Mouse (Mus musculus) left cerebral cortex, adult 2 months (tissue): ENCODE data around the gene Lmnb2. TPM values are rescaled to one million over a fixed set of nuclear protein-coding genes. Genes with fewer than 3 reads are reported as not detected.

ENCODE experiments used
- DNase-seq, 2 experiments: peaks; one replicate each; pipeline ENCODE4 v3.0.0; 2021 to 2022; ENCODE audit warnings: low spot score in 2 of 2, mixed read lengths in 1 of 2; ENCODE audit errors: extremely low spot score in 1 of 2
- H3K27ac ChIP-seq: fragments of 200-600 bp; 2 replicates; pipeline ENCODE4 v1.8.1; 2022
- H3K4me3 ChIP-seq: fragments of 200-600 bp; 2 replicates; pipeline ENCODE4 v1.8.1; 2022
- CTCF ChIP-seq: fragments of 200-600 bp; IDR thresholded peaks from 2 replicates; pipeline ENCODE4 v1.8.1; 2022; ENCODE audit warnings: antibody characterized with exemption, mild to moderate bottlenecking, moderate library complexity
- intact Hi-C: fragments of 180-260 bp; cut with DNase I; formaldehyde crosslinking; loops from one replicate; pipeline ENCODE4 v1.15.1; 2025
- long read RNA-seq, 2 experiments: library from polyadenylated mRNA; stranded (forward); transcript quantifications; one replicate each; pipeline ENCODE4 v2.0.0; 2021; ENCODE audit warnings: borderline mapping rate in 2 of 2
- total RNA-seq, 2 experiments: library from RNA; stranded (reverse); gene quantifications; 2 replicates each; pipeline ENCODE4 v1.2.3; 2021

Lmnb2 gene
- 10 to 100 TPM; 20.0 to 20.3 TPM for total RNA-seq
- long read RNA-seq, experiment 1, transcript Lmnb2-201 (12 exons, 3,531 nt) = major isoform, 22 of 33 reads
- long read RNA-seq, experiment 1, partial matches to known transcripts = 4 of 33 reads
- long read RNA-seq, experiment 1, other reads (novel, unspliced or antisense) = 7 of 33 reads
- long read RNA-seq, experiment 2, transcript Lmnb2-201 (12 exons, 3,531 nt) = major isoform, 28 of 45 reads
- long read RNA-seq, experiment 2, partial matches to known transcripts = 4 of 45 reads
- long read RNA-seq, experiment 2, other reads (novel, unspliced or antisense) = 13 of 45 reads

DNA sequence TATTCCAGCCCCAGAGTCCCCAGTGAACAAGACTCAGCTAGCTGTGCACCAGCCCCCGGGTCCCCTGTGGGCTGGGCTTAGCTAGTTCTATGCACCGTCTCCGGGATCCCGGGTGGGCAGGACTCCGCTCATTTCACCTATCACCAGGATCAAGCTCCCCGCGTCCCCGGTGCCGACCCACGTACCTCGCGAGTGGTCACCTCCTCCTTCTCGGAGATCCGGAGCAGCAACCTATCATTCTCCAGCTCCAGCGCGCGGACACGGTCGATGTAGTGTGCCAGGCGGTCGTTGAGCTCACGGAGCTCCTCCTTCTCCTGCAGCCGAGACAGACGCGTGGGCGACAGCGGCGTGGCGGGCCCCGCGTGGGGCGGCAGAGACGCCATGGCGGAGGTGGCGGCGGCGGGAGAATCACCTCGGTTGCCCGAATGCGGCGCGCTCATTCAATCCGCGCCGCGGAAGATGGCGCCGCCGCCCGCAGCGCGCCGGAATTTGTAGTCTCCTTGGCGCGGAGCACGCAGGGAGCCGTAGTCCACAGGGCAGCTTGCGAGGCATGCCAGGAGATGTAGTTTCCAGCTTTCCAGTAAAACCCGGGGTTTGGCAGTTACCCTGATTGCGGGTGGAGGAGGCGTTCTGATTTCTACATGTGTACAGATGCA, at the start of gene Lmnb2:
Gene Lmnb2, minus strand, starts transcription at position 467 of the 656 bp plus-strand sequence.
- intact Hi-C loops = no loop called here
- TF ChIP-seq CTCF = no peak; the same call in 1 of the 2 replicates

DNA sequence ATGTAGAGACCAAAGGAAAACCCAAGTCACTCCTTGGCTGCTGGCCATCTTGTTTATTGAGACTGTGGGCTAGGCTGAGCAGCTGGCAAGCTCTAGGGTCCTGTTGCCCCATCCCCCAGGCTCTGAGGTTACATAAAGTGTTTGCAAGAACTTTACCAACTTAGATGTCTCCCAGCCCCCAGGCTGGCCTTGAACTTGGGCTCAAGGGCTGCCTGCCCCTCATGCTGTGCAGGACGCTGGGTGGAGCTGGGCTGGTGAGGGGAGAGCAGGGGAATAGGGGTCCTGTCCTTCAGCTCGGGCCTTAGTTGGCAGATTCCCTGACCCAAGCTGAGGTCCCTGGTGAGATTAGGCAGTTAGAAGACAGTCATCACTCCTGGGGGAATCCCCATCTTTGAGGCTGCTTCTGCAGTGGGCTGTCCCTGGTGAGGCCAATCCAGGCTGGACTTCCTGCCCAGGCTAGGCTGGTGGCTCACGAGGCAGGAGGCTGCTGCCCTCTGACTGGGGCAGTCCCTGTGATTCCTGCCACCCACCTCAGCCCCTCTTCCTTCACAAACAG, 49.1 kb upstream of the Lmnb2 start:
- Histone ChIP-seq H3K4me3 (no peak overlapping the region), H3K27ac (no peak overlapping the region)
- intact Hi-C loops = no loop called here
- no peak for TF ChIP-seq CTCF
- DNase-seq = no peak

More for the DNA sequence above, at the start of gene Lmnb2:
- peak within 1 kb of the TSS; percentile 82 for H3K4me3 ChIP-seq
- H3K27ac ChIP-seq = peak within 1 kb of the TSS; percentile 82
- DNase-seq = peak; percentile 86

DNA sequence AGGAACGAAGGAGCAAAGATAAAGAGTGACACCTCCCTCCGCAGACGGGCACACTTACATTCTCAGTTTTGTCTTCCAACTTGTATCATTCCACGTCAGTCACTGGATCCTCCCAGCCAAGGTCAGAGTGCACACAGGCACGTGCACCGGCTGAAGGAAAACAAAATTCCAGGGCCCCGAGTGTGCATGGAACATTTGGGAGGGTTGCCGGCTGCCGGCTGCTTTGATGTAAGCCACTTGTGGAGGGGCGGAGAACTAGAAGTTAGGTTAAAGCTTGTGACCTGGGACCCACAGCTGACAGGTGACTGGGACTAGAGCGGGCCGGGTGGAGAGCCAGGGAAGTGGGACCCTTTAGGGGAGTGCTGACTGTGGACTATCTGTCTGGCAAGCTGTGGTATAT, 48.3 kb upstream of the Lmnb2 start:
- no peak overlapping the region for H3K27ac ChIP-seq
- DNase-seq = no peak
- intact Hi-C loops = no loop called here
- H3K4me3 ChIP-seq = no peak overlapping the region
- no peak for TF ChIP-seq CTCF

DNA sequence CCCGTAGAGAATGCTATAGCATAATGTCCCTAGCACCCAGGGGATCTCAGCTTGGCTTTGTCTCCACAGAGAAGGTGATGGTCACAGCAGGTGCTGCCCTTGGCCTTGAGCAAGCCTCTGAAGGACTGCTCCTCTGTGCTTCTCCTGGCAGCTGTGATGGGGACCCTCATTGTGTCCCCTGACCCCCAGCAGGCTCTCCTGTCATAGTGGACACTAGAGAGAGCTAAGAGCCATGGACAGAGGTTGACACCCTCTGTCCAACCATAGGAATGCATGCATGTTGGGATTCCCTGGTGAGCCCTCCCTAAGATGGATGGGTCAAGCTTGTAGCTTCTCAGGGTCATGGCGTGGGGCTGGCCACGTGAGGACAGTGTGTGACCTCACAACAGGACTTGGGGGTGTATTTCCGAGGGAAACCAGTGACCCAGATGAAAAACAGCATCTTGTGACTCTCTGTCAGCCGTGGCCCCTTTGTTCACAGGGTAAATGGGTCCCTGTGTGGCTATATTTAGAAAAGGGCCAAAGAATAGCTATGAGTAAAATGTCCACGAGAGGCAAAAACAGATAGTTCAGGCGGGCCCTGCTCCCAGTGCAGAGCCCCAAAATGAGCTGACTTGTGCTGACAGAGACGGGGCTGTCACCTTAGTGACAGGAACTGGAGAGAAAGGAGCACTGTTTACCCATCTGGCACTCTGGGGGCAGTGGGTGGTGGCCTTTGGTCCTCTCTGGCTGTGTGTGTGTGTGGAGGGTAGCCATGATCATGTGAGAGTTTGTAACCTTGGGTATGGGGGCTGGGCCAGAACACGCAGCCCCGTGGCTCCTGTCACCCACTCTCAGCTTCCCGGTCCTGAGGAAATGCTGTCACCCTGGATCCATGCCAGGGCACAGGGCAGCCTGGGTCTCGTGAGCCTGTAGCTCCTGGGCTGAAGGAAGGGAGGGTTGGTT, 45.3 kb upstream of the Lmnb2 start:
- H3K4me3 ChIP-seq = no peak overlapping the region
- H3K27ac ChIP-seq = peak overlapping the region; percentile 64
- no peak for DNase-seq
- no peak for TF ChIP-seq CTCF
- intact Hi-C loops = no loop called here

DNA sequence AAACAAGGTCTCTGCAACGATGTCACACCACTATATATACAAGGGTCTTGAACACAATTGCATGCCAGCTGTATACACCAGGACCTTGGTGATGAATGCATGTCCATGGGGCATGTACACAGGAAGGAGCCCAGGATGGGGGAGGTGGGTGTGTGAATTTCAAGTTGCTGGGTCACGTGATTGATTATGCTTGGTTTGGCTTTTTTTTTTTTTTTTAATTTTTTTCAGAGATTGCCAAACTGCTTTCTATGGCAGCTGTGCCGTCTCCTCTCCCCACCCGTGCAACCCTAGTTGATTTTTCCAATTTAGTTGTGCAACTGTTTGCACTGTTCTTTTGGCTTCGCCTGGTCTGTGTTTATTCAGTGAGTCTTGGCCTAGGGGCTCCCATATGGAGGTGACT, 44.5 kb upstream of the Lmnb2 start:
- no peak for DNase-seq
- intact Hi-C loops = no loop called here
- Histone ChIP-seq H3K4me3 (no peak overlapping the region), H3K27ac (peak overlapping the region; percentile 37; the same call in 1 of the 2 replicates)
- TF ChIP-seq CTCF = no peak

DNA sequence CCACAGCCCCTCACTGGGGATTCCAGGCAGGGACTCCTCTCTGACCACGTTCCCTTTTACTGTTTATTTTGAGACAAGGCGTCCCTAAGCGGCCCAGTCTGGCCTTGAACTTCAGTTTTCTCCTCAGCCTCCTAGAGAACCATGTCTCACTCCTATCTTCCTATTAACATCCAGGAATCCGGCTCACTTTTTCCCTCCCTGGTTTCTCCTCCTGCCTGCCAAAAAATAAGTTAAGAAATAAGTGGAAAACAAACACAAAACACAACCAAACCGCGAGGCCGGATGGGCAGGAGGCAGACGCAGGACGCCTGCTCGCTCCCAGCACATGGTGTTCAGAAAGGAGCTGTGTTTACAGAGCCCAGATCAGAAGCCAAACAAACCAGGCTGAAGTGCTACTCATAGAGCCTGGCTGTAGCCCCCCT, 44.0 kb upstream of the Lmnb2 start:
- no peak for TF ChIP-seq CTCF
- peak overlapping the region; percentile 32 for H3K27ac ChIP-seq
- no peak for DNase-seq
- no peak overlapping the region for H3K4me3 ChIP-seq
- intact Hi-C loops = no loop called here

DNA sequence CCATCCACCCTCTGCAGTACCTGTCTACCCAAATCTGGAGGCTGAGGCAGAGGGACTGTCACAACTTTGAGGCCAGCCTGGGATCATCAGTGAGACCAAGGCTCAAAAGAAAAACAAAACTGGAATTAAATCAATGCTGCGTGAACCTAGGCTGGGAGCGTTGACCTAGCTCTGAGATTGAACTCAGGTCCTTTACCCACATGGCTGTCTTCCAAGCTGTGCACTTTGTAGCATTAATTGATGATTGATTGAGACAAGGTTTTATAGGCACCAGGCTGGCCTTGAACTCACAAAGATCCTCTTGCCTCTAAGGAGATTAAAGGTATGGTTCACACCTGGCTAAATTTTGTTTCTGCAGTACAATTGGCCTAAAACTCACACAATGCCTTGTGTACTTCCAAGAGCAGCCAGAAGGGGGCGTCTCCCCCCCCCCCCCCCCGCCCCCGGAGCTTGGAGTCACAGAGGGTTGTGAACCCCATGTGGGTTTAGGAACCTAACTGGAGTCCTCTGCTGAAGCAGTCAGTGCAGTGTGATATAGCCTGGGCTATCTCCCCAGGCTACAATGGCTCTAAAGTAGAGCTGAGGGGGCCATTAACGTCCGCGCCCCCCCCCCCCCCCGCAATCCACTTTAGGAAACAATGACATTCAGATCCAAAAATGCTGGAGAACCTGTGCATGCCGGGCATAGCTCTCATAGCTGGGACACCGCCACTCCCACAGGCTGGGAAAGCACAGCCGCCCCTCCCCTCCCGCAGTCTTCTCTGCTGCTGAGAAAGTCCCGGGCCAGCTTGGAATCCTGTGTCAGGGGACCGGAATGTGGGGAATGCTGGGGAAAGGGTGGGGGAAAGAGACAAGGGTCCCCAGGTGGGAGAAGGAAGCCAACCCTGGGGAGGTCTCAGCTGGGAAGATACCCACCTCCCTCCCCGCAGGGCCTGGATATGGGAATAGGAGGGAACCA, 42.8 kb upstream of the Lmnb2 start:
- peak overlapping the region; percentile 44; the same call in 1 of the 2 replicates for H3K27ac ChIP-seq
- no peak overlapping the region for H3K4me3 ChIP-seq
- DNase-seq = no peak
- TF ChIP-seq CTCF = peak; percentile 66
- intact Hi-C loops = loop anchor here (2.0 kb wide), 1 partner anchor 32 kb away; no protein-coding TSS in a partner anchor

DNA sequence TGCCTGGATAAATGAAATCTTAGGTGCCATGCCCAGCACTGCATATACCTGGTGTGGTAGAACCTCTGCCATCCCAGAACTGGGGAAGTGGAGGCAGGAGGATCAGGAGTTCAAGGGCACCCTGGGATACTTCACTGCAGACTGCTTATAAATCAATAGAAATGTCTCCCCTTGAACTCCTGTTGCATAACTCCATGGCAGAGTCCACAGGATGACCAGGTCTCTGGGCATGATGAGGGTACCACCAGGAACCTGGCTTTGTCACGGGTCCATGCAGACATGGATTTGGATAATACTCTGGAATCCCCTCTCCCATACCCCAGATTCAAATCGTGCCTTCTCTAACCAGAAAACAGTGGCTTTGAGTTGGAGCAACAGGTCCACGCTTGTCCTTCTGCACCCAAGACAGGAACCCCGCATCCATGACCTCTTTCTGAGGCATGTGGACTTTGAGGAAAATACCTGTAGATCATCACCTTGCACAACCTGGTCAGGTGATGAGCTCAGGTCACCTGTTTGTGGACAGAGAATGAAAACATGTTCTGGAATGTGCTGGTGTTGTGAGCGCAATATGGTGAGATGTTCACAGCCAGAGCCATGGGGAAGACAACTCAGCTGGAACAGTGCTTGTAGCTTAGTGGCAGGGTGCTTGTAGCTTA, 41.1 kb upstream of the Lmnb2 start:
- H3K27ac ChIP-seq = no peak overlapping the region
- intact Hi-C loops = no loop called here

DNA sequence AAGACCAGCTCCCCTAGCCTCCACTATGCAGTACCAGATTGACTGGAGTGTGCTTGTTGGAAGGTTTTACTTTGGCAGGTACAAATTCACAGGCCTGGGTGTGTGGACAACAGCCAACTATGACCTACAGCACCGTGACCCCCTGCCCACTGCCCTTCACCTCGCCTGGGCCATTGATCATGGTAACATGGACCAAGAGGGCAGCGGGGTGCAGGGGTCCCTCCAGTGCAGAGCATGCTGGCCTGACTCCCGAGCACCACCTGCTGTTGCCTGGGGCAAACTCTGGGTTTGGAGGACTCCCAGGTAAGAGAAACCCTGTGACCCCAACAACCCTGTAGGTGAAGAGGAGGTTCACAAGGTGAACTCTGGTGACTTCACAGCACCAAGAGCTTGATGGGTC, 39.7 kb upstream of the Lmnb2 start:
- H3K4me3 ChIP-seq = no peak overlapping the region
- intact Hi-C loops = no loop called here
- TF ChIP-seq CTCF = no peak
- no peak overlapping the region for H3K27ac ChIP-seq
- DNase-seq = no peak

More for the DNA sequence above, 41.1 kb upstream of the Lmnb2 start:
- TF ChIP-seq CTCF = no peak
- no peak for DNase-seq
- H3K4me3 ChIP-seq = no peak overlapping the region

DNA sequence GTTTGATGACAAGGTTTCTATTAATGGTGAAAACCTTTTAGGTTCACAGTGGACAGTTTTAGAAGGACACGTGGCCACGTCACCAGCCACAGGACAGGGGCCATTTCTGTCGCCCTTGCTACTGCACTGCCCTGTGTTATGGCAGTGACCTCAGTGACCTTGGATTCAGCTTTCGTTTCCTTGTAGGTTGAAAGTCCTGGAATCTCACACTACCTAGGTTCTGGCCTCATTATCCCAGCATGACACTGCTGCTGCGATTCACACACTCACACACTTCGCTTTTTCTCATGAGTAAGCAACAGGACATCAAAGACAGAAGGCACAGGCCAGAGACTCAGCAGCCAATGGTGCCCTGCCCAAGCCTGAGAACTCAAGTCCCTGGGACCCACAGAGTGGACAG, 38.9 kb upstream of the Lmnb2 start:
- no peak for TF ChIP-seq CTCF
- intact Hi-C loops = no loop called here
- H3K4me3 ChIP-seq = no peak overlapping the region
- no peak overlapping the region for H3K27ac ChIP-seq
- DNase-seq = no peak
